Mouse (Mus musculus): ENCODE measurements around the gene Crtac1.

Gene Crtac1

DNA sequence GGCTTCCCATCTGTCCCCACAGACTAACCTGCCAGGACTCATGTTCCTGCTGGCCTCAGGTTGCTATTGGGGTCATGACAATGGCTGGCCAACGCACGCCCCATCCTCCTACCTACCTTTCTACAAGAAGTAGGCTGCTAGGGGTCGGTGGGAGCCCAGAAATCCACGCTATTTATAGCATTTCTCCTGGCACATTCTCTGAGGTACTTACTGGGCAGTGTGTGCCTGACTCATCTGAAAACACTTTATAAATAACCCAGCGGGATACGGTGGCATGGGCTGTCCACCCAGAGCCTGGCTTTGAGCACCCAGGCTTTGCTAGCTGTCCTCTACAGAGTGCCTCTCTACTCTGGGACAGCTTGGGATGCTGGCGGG, 193.3 kb downstream of the Crtac1 start:
- DNase-seq (ENCODE audit: extremely low spot score) = no peak

DNA sequence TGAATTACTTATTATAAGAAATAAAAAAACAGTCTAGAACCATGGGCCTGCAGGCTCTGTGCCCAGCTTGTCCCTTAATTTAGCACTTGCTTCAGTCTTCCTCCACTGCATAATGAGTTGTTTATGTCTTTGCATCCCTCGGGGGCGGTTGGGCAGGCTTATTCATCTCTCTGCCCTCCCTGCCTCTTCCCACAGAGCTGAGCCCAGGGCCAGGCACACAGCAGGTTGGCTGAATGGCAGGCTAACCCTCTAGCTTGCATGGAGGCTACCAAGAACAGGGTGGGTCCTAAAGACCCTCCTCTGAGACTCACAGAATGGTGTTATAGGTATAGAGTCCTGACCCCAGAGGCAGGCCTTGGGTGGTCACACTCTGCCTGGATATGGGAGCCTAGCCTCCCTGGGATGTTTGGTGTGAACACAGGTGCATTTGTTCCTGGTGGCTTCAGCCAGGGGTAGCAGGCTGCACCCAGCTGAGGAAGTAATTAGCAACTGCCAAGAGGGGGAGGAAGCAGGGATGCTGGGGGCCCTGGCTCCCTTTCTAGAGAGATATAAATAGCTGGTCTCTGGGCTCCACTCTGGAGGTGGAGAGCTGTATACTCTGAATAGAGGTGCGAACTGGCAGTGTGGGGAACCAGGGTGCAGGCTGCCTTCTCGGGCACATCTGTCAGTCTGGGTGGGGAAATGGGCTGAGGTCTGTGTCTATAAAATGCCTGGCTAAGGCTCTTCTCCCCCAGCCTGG, 193.8 kb downstream of the Crtac1 start:
- no peak for DNase-seq (ENCODE audit: extremely low spot score)

All from embryo, embryonic 9.5 days (tissue).